Mouse (Mus musculus): ENCODE measurements around the gene Slmap.

The Slmap gene

GRCm38 (mm10) chr14:26488329-26489020, 46.3 kb downstream of the Slmap start:
- in situ Hi-C loops (cut with MboI; ENCODE audit: unreplicated experiment in 2 of 2), result loop anchor here in 1 of 2 experiments (5.0 to 10.0 kb wide), 2 partner anchors 176 to 534 kb away; partner anchors contain the start of gene Pde12

- in situ Hi-C loops (cut with MboI; ENCODE audit: unreplicated experiment in 2 of 2), result loop anchor here in 1 of 2 experiments (5.0 to 10.0 kb wide), 2 partner anchors 178 to 536 kb away; partner anchors contain the start of gene Pde12
Measured at GRCm38 (mm10) chr14:26486416-26487198, 48.1 kb downstream of the Slmap start.

GRCm38 (mm10) chr14:26481457-26481856, 53.3 kb downstream of the Slmap start:
- in situ Hi-C loops (cut with MboI; ENCODE audit: unreplicated experiment in 2 of 2), result loop anchor here in 1 of 2 experiments (10.0 kb wide), 1 partner anchor 183 kb away; the partner anchor contains the start of gene Pde12

GRCm38 (mm10) chr14:26477738-26478137, 57.0 kb downstream of the Slmap start:
- in situ Hi-C loops (cut with MboI; ENCODE audit: unreplicated experiment in 2 of 2), result no loop called here

GRCm38 (mm10) chr14:26476391-26476790, 58.3 kb downstream of the Slmap start:
- in situ Hi-C loops (cut with MboI; ENCODE audit: unreplicated experiment in 2 of 2), result no loop called here

- in situ Hi-C loops (cut with MboI; ENCODE audit: unreplicated experiment in 2 of 2), result no loop called here
Measured at GRCm38 (mm10) chr14:26467974-26468373, 66.8 kb downstream of the Slmap start.

- in situ Hi-C loops (cut with MboI; ENCODE audit: unreplicated experiment in 2 of 2), result no loop called here
Measured at GRCm38 (mm10) chr14:26466544-26467125, 68.1 kb downstream of the Slmap start.

GRCm38 (mm10) chr14:26465898-26466297, 68.8 kb downstream of the Slmap start:
- in situ Hi-C loops (cut with MboI; ENCODE audit: unreplicated experiment in 2 of 2), result no loop called here

- in situ Hi-C loops (cut with MboI; ENCODE audit: unreplicated experiment in 2 of 2), result no loop called here
Measured at GRCm38 (mm10) chr14:26459516-26459915, 75.2 kb downstream of the Slmap start.

GRCm38 (mm10) chr14:26454851-26455250, 79.9 kb downstream of the Slmap start:
- in situ Hi-C loops (cut with MboI; ENCODE audit: unreplicated experiment in 2 of 2), result no loop called here

- in situ Hi-C loops (cut with MboI; ENCODE audit: unreplicated experiment in 2 of 2), result no loop called here
Measured at GRCm38 (mm10) chr14:26450036-26450800, 84.5 kb downstream of the Slmap start.

- in situ Hi-C loops (cut with MboI; ENCODE audit: unreplicated experiment in 2 of 2), result no loop called here
Measured at GRCm38 (mm10) chr14:26448581-26448980, 86.2 kb downstream of the Slmap start.

GRCm38 (mm10) chr14:26447223-26447622, 87.5 kb downstream of the Slmap start:
- in situ Hi-C loops (cut with MboI; ENCODE audit: unreplicated experiment in 2 of 2), result no loop called here

GRCm38 (mm10) chr14:26446538-26446937, 88.2 kb downstream of the Slmap start:
- in situ Hi-C loops (cut with MboI; ENCODE audit: unreplicated experiment in 2 of 2), result no loop called here

- in situ Hi-C loops (cut with MboI; ENCODE audit: unreplicated experiment in 2 of 2), result no loop called here
Measured at GRCm38 (mm10) chr14:26442534-26442933, 92.2 kb downstream of the Slmap start.

GRCm38 (mm10) chr14:26441041-26441812, 93.5 kb downstream of the Slmap start:
- in situ Hi-C loops (cut with MboI; ENCODE audit: unreplicated experiment in 2 of 2), result no loop called here

GRCm38 (mm10) chr14:26439996-26440395, 94.7 kb downstream of the Slmap start:
- in situ Hi-C loops (cut with MboI; ENCODE audit: unreplicated experiment in 2 of 2), result no loop called here

- in situ Hi-C loops (cut with MboI; ENCODE audit: unreplicated experiment in 2 of 2), result no loop called here
Measured at GRCm38 (mm10) chr14:26437771-26438170, 97.0 kb downstream of the Slmap start.

GRCm38 (mm10) chr14:26436304-26436703, 98.4 kb downstream of the Slmap start:
- in situ Hi-C loops (cut with MboI; ENCODE audit: unreplicated experiment in 2 of 2), result no loop called here

GRCm38 (mm10) chr14:26432320-26432719, 102.4 kb downstream of the Slmap start:
- in situ Hi-C loops (cut with MboI; ENCODE audit: unreplicated experiment in 2 of 2), result no loop called here
